Mouse (Mus musculus): ENCODE measurements around the gene Scp2. TPM values are rescaled to one million over a fixed set of nuclear protein-coding genes. Genes with fewer than 3 reads are reported as not detected.
"Not testable (repeated sequence)": the region's sequence is repeated elsewhere in the genome, so short reads cannot be mapped to it uniquely, and the experiment has no call there.

Scp2 gene
- total RNA-seq, 2 experiments from 2014 or later: 170 to 225 TPM

DNA sequence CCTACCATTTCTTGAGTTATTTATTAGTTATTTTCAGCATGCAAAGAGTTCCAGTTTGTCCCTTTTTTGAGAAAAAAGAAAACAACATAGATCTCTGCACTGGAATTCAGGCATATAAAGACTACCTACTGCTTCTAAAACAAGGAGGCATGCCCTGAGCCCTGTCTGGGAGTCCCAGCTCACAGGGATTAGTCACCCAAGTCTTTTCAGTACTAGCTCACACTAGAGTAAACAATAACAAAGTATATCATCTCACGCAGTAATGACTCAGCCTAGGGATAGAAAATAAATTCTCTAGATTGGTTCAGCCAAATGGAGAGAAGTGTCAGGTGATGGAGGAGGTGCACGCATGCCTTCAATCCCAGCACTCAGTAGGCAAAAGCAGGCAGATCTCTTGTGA is 34.1 kb downstream of the Scp2 start:
- no peak for DNase-seq (ENCODE audit: low spot score in 2 of 2)

DNA sequence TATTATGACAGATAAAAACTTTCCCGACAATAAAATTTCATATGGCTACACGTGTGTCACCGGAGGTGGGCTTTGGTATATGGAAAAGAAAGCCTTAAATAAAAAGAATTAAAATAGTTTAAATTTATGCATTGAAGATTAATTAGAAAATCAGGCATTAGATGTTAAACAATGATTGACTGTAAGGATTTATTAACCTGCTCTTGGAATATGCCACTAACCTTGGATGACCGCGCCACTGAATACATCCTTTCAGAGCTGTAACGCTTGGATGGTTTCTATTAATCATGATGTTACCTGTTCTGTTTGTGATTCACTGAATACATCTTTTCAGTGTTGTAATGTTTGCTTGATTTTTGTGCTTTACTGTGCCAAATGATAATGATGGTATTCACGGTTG is 35.1 kb downstream of the Scp2 start:
- DNase-seq (ENCODE audit: low spot score in 2 of 2): no peak

DNA sequence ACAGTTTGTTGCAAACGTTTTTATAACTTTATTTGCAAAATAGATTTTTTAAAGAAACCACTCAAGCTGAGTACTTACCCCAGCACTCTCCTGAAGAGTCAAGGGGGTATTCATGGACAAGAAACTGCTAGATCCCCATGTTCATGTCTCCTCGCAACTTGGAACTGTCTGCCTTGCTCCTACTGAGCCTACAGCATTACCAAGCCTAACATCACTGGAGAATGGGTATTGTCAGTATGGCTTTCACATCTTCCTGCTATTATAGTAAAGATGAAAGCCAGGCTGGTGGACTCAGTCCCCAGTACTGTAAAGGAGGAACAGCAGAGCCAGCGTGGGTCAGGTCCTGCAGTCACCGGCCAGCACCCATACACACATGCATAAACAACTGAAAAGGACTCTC is 48.5 kb downstream of the Scp2 start, which contains the start of gene Podn:
Podn (minus strand) TSS at position 101 of the 400 bp plus-strand sequence.
- DNase-seq (ENCODE audit: low spot score in 2 of 2): no peak

DNA sequence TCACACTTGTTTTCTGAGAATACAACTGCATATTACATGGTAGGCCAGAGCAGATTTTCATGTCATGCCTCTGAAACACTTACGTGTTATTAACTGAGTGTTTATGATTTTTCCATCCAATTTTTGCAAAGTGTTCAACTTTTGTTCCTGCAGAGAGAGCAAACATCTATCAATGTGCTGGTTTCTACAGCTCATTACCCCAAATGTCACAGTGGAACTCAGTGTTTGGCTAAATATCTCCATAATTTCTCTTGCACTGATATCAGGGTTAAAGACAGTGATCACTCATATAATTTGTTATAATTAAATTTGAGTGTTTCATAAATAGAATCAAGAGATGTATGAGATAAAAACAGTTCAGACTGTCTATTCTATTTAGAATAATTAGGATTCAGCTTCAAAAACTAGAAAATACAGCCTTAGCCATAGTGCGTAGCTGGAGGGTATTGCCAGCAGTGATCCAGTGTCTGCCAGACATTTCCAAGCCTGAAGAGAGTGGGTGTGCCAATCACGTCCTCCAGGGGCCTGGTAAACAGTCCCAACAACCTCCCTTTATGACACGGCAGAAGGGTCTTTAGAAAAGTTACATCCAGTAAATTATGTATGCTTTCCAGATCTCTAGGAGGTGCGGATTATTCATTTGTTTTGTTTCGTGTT is 51.9 kb downstream of the Scp2 start:
- no peak for DNase-seq (ENCODE audit: low spot score in 2 of 2)

DNA sequence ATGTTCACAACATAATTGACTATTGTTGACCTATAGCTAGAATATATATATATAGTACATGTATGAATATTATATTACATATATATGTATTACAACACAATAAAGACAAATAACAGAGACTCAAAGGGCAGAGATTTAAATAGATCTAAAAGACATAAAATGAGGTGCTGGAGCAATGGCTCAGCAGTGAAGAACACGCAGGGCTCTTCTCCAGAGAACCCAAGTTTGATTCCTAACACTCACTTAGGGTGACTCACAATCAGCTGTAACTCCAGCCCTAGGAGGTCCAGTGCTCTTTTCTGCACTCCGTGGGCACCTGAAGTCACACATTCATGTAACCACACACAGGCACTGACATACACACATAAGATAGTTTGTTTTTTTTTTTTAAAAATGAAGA is 60.8 kb downstream of the Scp2 start:
- no peak for DNase-seq (ENCODE audit: low spot score in 2 of 2)

DNA sequence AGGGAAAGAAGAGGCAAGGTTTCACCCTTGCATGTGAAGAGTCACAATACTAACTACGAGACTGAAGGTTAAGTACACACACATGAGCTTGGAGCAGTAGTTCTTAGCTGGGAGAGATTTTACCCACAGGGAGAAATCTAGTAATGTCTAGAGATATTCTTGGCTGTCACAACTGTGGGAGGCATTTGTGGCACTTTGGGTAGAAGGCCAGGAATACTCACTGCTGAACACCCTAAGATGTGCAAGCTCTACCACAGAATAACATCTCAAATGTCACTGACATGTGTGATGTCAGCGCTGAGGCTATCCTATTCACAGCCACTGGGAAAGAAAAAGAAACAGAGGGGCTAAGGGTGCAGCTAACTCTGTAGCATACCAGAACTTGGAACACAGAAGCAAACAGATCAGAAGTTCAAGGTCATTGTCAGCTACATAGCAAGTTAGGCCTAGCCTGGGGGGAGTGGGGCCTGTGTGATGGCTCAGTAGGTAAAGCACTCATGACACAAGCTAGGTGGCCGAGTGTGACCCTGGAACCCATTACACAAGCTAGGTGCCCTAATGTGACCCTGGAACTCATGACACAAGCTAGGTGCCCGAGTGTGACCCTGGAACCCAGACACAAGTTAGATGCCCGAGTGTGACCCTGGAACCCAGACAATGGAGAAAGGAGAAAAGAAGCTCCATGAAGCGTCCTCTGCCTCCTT is 61.6 kb downstream of the Scp2 start:
- no peak for DNase-seq (ENCODE audit: low spot score in 2 of 2)

DNA sequence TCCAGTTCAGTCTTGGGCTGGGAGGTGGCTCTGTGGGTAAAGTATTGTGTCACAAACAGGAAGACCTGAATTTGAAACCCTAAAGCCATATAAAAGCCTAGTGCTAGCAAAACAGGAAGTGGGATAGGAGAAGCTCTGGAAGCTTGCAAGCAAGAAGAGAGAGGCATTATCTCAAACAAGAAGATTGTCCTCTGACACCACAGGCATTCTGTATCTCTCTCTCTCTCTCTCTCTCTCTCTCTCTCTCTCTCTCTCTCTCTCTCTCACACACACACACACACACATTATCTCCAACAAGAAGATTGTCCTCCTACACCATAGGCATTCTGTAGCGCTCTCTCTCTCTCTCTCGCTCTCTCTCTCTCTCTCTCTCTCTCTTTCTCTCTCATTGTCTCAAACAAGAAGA is 62.4 kb downstream of the Scp2 start:
- DNase-seq (ENCODE audit: low spot score in 2 of 2): no peak

DNA sequence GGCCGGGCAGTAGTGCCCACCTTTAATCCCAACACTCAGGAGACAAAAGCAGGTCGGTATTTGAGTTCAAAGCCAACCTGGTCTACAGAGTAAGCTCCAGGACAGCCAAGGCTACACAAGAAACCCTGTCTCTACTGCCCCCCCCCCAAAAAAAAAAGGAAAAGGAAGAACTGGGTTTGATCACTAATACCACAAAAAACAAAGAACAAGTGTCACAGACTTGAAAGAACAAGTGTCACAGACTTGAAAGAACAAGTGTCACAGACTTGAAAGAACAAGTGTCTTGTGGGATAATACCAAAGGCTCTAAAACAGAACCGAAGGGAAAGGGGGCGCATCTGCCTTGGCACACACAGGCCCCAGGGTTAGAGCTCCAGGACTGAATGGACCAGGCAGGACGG is 63.9 kb downstream of the Scp2 start:
- no peak for DNase-seq (ENCODE audit: low spot score in 2 of 2)

DNA sequence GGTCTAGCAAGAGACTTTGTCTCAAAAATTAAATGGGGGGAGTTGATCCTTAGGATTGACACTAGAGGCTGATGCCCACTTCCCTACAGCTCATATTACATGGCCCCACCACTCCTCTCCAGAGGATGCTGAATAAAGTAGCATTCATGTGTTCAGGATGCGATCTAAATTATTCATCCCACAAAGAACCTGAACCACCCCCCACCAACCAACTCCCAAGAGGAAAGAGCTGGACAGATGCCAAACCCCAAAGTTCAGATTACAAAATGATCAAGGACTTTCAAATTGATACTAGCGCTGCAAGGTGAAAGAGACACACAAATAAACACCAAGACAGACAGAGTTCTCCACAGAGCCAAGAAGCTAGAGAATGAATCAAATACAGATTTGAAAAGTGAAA is 65.0 kb downstream of the Scp2 start:
- no peak for DNase-seq (ENCODE audit: low spot score in 2 of 2)

DNA sequence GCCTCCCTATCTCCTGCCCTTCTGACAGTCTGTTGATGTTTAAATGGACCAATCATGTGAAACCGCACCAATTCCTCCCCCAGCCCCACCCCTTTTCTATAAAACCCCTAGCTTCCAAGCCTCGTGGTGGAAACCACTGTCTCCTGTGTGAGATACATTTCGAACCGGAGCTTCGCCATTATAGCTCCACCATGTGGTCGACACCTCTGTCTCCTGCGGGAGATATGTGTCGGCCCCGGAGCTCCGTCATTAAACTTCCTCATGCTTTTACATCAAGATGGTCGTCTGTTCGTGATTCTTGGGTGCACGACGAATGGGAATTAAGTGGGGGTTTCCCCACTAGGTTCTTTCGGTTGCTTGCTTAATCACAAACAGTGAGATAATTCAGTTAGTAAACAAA is 65.6 kb downstream of the Scp2 start:
- DNase-seq (ENCODE audit: low spot score in 2 of 2): not testable (repeated sequence)

DNA sequence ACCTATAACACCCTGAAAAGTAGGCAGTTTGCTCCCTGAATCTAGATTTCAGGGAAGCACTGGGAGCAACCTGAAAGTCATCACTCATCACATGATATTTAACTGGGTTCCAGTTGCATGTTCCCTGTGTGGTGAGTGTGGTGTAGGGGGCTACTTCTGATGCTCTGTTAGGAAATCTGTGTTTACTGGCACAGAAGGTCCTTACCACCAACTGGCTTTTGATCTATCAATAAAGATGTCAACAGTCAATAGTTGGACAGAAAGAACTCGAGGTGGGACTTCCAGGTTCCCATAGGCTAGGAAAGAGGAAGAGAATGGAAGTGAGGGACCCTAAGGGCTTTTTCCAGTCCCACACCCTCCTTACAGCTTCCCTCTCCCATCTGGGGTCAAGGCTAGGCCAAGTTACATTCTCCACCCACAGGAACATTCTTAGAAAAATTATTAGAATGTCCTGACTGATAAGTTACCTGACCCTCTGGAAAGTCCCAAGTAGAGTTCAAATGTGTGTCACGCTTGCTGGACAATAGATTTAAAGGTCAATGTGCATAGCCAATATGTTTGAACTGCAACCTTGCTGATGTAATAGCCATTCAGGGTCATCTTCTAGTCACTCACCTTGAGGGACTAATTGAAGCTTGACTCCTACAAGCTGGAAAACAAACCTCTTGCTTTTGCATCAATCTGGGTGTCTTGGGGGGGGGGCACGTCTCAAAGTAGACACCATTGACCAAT is 67.4 kb downstream of the Scp2 start:
- no peak for DNase-seq (ENCODE audit: low spot score in 2 of 2)

DNA sequence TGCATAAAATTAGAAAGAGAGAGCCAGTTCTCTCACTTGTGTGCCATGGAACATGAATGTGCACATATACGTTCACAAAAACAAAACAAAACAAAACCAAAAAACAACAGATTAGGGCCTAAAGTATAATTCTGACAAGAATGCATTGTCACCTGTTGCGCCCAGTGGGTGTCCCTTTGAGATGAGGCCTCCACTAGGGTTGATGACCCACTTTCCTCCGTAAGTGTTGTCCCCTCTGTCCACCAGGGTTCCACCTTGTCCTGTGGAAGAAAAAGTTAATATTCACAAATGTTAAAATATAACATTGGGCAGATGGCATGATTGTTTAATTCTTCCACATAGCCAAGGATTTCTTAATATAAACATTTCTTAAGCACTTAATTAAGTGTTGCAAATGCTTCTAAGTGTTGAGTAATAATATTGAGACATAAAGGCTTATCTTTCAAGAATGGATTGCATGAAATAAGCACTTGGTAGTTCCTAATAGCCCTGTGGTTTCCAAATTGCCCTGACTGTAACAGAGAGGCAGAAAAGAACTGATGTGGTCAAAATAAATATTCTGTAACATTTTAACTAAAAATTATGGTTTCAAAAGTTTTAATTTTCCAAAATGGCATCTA is 70.5 kb downstream of the Scp2 start:
- no peak for DNase-seq (ENCODE audit: low spot score in 2 of 2)

DNA sequence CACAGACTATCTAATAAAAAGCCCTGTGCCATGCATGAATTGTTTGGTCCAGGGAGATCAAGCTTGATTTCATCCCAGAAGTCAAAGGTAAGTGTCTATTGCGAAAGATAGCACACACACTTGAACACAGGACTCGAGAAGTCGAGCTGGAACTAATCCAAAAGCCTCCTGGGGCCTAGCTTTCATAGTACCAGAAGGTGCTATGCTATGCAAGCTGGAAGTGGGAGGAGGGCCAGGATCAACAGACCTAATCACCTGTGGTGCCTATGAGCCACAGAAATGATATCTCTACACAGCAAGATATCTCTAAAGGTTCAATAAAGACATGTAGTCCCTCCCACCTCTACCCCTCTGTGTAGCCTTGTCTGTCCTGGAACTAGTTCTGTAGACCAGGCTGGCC is 72.7 kb downstream of the Scp2 start:
- DNase-seq (ENCODE audit: low spot score in 2 of 2): no peak

DNA sequence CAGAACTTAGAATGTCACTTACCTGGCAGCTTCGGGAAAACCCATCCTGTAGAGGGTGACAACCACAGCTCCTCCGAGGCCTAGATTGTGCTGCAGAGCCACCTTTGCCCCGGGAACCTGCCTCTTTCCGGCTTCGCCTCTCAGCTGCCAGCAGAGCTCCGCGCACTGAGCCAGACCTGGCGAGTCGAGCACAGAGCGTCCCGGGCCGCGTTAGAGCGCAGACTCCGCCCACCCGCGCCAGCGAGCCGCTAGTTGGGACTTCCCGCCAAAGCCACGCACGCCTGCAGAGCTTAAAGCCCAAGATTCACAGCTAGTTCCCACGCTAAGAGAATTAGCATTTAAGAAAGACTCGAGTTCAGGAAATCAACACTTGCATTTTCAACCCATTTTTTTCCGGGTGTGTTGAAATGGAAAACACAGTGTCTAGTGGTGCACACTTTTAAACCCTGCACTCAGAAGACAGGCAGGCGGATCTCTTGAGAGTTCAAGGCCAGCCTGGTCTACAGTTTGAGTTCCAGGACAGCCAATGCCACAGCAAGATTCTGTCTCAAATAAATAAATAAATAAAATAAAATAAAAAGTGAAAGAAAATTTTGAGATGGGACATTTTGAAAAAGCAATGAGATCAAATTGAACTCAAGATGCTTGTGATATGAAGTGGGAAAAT is 73.4 kb downstream of the Scp2 start:
- DNase-seq (ENCODE audit: low spot score in 2 of 2): peak; percentile 85 to 86

DNA sequence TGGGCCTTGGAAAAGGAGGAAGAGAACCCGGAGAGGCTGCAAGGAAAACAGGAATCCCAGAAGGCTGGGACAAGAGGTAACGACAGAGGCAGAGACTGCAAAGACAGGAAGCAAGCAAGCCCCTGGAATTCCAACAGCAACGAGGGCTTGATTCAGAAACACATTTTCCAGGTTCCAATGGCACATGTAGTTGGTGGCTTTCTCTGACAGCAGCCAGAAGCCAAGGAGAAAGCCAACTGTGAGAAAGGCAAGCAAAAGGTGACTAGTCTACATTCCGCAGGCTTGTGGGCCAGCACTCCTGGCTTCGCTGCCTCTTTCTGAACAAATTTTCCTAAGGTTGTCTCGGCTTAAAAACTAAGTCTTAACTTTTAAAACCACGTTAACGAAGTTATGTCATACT is 74.1 kb downstream of the Scp2 start:
- DNase-seq (ENCODE audit: low spot score in 2 of 2): no peak

DNA sequence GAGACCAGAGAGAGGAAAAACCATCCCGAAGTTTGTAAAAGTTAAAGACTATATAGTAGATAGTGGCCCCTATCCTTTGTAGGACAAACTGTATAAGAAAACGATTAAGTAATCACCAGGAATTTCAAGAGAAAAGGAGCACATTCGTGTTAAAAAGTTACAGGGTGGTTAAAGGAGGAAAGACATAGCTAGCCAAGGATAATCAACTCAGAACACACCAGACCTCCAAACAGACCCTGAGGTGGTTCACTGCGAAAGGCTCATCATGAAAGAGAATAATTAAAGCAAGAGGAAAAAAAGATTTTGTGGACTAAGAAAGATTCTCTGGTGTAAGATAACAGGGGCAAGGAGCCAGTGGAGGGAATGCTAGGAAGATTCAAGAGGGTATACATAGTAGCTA is 74.5 kb downstream of the Scp2 start:
- no peak for DNase-seq (ENCODE audit: low spot score in 2 of 2)

DNA sequence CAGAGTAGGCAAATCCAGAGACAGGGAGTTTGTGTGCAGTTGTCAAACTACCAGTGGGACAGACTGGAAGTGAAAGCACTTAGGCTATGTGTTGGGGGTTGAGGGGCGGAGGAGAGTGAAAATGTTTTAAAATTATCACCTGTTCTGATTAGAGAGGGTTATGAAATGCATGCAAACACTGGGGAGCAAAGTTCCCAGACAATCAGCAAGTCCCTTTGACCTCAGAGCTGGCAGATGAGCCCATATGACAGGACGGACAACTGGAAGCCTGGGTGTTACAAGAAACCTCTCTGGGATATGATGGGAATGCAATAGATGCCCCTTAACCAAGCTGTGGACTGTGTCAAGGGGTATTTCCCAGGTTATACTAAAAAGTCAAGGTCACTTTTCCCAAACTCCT is 76.7 kb downstream of the Scp2 start:
- no peak for DNase-seq (ENCODE audit: low spot score in 2 of 2)

DNA sequence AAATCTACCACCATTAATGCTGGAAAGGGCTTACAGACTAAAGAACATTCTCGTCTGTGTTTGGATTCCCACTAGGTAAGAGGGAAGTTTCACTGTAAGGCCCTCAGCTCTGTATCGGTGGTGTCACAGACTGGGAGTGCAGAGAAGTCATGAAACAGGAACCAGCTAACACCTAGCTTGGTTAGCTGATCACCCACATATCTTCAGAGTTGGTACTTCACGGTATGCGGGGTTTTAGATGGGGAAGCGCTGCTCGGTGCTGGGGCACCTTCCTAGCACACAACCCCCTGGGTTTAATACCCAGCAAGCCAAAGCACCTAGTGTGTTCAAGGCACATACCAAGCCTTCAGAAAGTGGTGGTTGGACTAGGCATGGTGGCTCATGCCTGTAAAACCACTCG is 77.5 kb downstream of the Scp2 start:
- no peak for DNase-seq (ENCODE audit: low spot score in 2 of 2)

DNA sequence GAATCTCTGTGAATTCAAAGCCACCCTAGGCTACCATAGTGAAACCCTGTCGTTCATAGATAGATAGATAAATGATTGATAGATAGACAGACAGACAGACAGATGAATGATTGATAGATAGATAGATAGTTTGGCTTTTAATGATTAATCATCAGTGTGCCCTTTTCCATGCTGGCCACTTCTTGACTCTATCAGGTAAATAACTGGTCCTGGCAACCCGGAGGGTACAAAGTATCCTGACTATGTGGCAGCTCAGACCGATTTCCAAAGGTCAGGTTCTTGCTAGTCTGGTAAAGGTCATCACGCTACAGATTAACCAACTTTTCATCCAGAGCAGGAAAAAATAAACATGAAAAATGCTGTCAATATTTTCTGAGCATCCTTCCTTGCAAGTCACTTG is 78.2 kb downstream of the Scp2 start:
- DNase-seq (ENCODE audit: low spot score in 2 of 2): no peak

DNA sequence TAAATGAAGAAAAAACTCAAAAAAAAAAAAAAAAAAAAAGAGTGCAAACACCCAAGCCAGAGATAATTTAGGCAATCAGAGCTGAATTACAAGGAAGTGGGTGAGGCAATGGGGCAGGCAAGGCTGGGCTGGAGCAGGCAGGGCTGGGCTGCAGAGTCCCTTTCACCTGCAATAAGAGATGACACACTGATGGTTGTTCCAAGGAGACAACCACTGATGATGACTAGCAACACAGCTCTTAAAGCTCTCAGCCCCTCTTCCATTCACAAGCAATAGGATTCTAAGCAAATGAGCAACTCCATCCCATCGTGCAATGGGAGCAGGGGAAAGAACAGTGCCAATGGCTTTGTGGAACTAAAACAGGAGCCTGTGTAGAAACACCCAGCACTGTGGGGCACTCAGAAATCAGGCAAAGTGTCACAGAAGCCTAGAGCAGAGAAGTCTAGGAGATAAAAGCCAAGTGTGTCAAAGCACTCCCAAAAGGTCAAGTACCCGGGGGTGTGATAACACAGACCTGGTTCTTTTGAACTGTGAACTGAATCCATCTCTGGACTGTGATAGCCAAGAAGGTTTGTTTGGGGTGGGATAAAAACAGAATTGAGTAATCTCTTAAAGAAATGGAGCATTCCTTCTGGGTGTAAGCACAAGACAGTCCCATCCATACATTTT is 79.5 kb downstream of the Scp2 start:
- no peak for DNase-seq (ENCODE audit: low spot score in 2 of 2)

DNA sequence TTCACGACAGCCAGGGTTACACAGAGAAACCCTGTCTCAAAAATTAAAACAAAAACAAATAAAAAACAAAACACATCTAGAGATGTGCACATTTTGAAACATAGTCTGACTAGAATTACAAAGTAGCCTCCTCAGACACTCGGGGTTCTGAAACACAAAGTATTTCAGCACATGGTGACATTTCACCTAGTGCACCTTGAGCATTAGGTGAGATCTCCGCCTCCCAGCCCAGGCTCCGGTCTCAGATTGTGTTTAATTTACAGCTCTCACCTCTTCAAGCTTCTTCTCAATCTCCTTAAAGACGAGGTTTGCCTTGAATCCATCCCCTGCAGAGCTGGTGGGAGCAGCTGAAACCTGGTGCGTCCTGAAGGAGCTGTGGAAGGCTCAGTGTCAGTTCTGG is 81.2 kb downstream of the Scp2 start:
- no peak for DNase-seq (ENCODE audit: low spot score in 2 of 2)

All from adrenal gland, postnatal 4 days (tissue).